Mouse (Mus musculus): ENCODE measurements around the gene Krt14. TPM values are rescaled to one million over a fixed set of nuclear protein-coding genes. Genes with fewer than 3 reads are reported as not detected.

Krt14 gene
- polyA plus RNA-seq (2012; rRNA removed) = 1.2 and 1.8 TPM in 2 replicates

GRCm38 (mm10) chr11:100207498-100207897, at the start of gene Krt14:
Gene Krt14 (minus strand): TSS chr11:100207548.

GRCm38 (mm10) chr11:100248852-100249465, 41.6 kb upstream of the Krt14 start, which contains the start of gene Krt16:
Gene Krt16 (minus strand): TSS chr11:100248902.

DNA sequence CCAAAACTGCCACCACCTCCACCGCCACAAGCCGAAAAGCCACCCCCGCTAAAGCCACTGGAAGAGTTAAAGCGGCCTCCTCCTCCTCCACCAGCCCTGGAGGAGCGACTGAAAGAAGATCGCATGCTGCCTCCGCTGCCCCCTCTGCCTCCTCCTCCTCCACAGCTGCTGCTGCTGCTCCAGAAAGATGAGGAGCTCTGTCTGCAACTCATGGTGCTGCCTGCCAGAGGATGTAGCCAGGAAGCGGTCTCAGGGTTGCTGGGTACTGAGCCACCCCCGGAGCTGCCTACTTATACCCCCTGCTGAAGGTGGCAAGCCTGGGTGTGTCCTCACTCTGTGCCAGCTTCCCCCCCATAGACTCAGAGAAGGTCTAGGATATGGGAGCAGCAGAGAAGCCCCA, 14.4 kb downstream of the Krt14 start, which contains the start of gene Krt9:
Gene Krt9, minus strand, starts transcription at position 255 of the 400 bp plus-strand sequence.

Other genes with a start within 250 kb of the Krt14 start
- gene Krtap29-1, start 228.5 kb downstream of the Krt14 start, polyA plus RNA-seq (2012; rRNA removed) = not detected in 2 replicates
- not detected in 2 replicates for gene Krtap16-1, start 221.0 kb downstream of the Krt14 start, polyA plus RNA-seq (2012; rRNA removed)
- 0.32 TPM in 1 of 2 replicates, not detected in the other for gene Krtap17-1, start 213.6 kb downstream of the Krt14 start, polyA plus RNA-seq (2012; rRNA removed)
- not detected in 2 replicates for gene Krt33a, start 191.3 kb downstream of the Krt14 start, polyA plus RNA-seq (2012; rRNA removed)
- gene Krt33b, start 177.7 kb downstream of the Krt14 start, polyA plus RNA-seq (2012; rRNA removed) = not detected in 2 replicates
- not detected in 2 replicates for gene Krt34, start 166.0 kb downstream of the Krt14 start, polyA plus RNA-seq (2012; rRNA removed)
- gene Krt31, start 157.0 kb downstream of the Krt14 start, polyA plus RNA-seq (2012; rRNA removed) = not detected in 2 replicates
- not detected in 2 replicates for gene Krt32, start 119.3 kb downstream of the Krt14 start, polyA plus RNA-seq (2012; rRNA removed)
- not detected in 2 replicates for gene Krt35, start 111.3 kb downstream of the Krt14 start, polyA plus RNA-seq (2012; rRNA removed)
- gene Krt36, start 101.9 kb downstream of the Krt14 start, polyA plus RNA-seq (2012; rRNA removed) = 0.98 and 1.9 TPM in 2 replicates
- 0.08 and 0.31 TPM in 2 replicates for gene Krt13, start 86.0 kb downstream of the Krt14 start, polyA plus RNA-seq (2012; rRNA removed)
- 0.41 and 0.70 TPM in 2 replicates for gene Krt15, start 71.6 kb downstream of the Krt14 start, polyA plus RNA-seq (2012; rRNA removed)
- gene Krt19, start 58.9 kb downstream of the Krt14 start, polyA plus RNA-seq (2012; rRNA removed) = 4,854 and 4,867 TPM in 2 replicates
- gene Krt9, start 14.3 kb downstream of the Krt14 start, polyA plus RNA-seq (2012; rRNA removed) = not detected in 2 replicates
- gene Krt16, start 41.4 kb upstream of the Krt14 start, polyA plus RNA-seq (2012; rRNA removed) = 0.43 TPM in 1 of 2 replicates, not detected in the other
- gene Krt17, start 53.5 kb upstream of the Krt14 start, polyA plus RNA-seq (2012; rRNA removed) = 15.9 and 16.8 TPM in 2 replicates
- 0.14 TPM in 1 of 2 replicates, not detected in the other for gene Krt42, start 62.3 kb upstream of the Krt14 start, polyA plus RNA-seq (2012; rRNA removed)
- gene Eif1, start 112.3 kb upstream of the Krt14 start, polyA plus RNA-seq (2012; rRNA removed) = 95.0 and 110 TPM in 2 replicates
- not detected in 2 replicates for gene Gast, start 126.9 kb upstream of the Krt14 start, polyA plus RNA-seq (2012; rRNA removed)
- 5.7 and 5.8 TPM in 2 replicates for gene Hap1, start 148.6 kb upstream of the Krt14 start, polyA plus RNA-seq (2012; rRNA removed)
- gene Jup, start 190.2 kb upstream of the Krt14 start, polyA plus RNA-seq (2012; rRNA removed) = 522 and 536 TPM in 2 replicates
- 27.1 and 30.5 TPM in 2 replicates for gene P3h4, start 207.3 kb upstream of the Krt14 start, polyA plus RNA-seq (2012; rRNA removed)
- gene Fkbp10, start 208.1 kb upstream of the Krt14 start, polyA plus RNA-seq (2012; rRNA removed) = 30.2 and 37.3 TPM in 2 replicates
- 17.8 and 21.2 TPM in 2 replicates for gene Nt5c3b, start 234.3 kb upstream of the Krt14 start, polyA plus RNA-seq (2012; rRNA removed)
- 0.10 and 0.23 TPM in 2 replicates for gene Klhl10, start 234.4 kb upstream of the Krt14 start, polyA plus RNA-seq (2012; rRNA removed)

All from colon, adult 2 months (tissue).